Mouse (Mus musculus): ENCODE measurements around the gene Fam151a.

Fam151a gene

GRCm38 (mm10) chr4:106733636-106734035 lies at the start of gene Fam151a:
Gene Fam151a (plus strand): TSS chr4:106733889.
- POLR2A ChIA-PET: interaction anchor here in 1 of 4 experiments (1.0 to 1.5 kb wide), 3 partner anchors 16 to 126 kb away, joined by 3 to 4 read pairs (median 3); no protein-coding TSS in a partner anchor
- CTCF ChIA-PET: interaction anchor here in 2 of 4 experiments (0.6 to 1.4 kb wide), 5 partner anchors 19 to 204 kb away, joined by 3 to 4 read pairs (median 3); no protein-coding TSS in a partner anchor

- ChIA-PET POLR2A (interaction anchor here in 1 of 4 experiments (0.6 kb wide), 1 partner anchor 67 kb away, joined by 3 read pairs; no protein-coding TSS in a partner anchor), CTCF (no interaction called here)
Observed at GRCm38 (mm10) chr4:106688636-106689296, 44.9 kb upstream of the Fam151a start.

GRCm38 (mm10) chr4:106693841-106694430 lies 39.8 kb upstream of the Fam151a start:
- POLR2A ChIA-PET: no interaction called here
- CTCF ChIA-PET: no interaction called here

GRCm38 (mm10) chr4:106699989-106700388 lies 33.7 kb upstream of the Fam151a start:
- ChIA-PET POLR2A (interaction anchor here in 1 of 4 experiments (0.8 to 1.5 kb wide), 2 partner anchors 50 to 70 kb away, joined by 3 to 4 read pairs; no protein-coding TSS in a partner anchor), CTCF (interaction anchor here in 3 of 4 experiments (0.5 to 2.0 kb wide), 18 partner anchors 8 to 1542 kb away, joined by 3 to 8 read pairs (median 4); no protein-coding TSS in a partner anchor)

GRCm38 (mm10) chr4:106700798-106701197 lies 32.9 kb upstream of the Fam151a start:
- ChIA-PET CTCF (interaction anchor here in 3 of 4 experiments (0.6 to 2.0 kb wide), 7 partner anchors 9 to 1288 kb away, joined by 3 to 13 read pairs (median 4); no protein-coding TSS in a partner anchor), POLR2A (interaction anchor here in 2 of 4 experiments (0.6 to 1.5 kb wide), 4 partner anchors 24 to 71 kb away, joined by 3 to 5 read pairs (median 4); no protein-coding TSS in a partner anchor)

- CTCF ChIA-PET: interaction anchor here in 3 of 4 experiments (0.6 to 1.8 kb wide), 7 partner anchors 10 to 232 kb away, joined by 3 to 6 read pairs (median 4); no protein-coding TSS in a partner anchor
- POLR2A ChIA-PET: interaction anchor here (0.5 to 2.6 kb wide), 14 partner anchors 8 to 156 kb away, joined by 3 to 6 read pairs (median 4); partner anchors contain the start of gene Ttc4 (in 2 of the 4)
Observed at GRCm38 (mm10) chr4:106703956-106704355, 29.7 kb upstream of the Fam151a start.

- POLR2A ChIA-PET: interaction anchor here (0.5 to 2.6 kb wide), 14 partner anchors 9 to 155 kb away, joined by 3 to 6 read pairs (median 4); partner anchors contain the start of gene Ttc4 (in 2 of the 4)
- CTCF ChIA-PET: interaction anchor here in 3 of 4 experiments (0.6 to 1.8 kb wide), 8 partner anchors 9 to 232 kb away, joined by 3 to 6 read pairs (median 4); no protein-coding TSS in a partner anchor
Observed at GRCm38 (mm10) chr4:106704416-106704815, 29.3 kb upstream of the Fam151a start.

- ChIA-PET POLR2A (interaction anchor here in 3 of 4 experiments (0.6 to 2.6 kb wide), 12 partner anchors 10 to 98 kb away, joined by 3 to 6 read pairs (median 4); partner anchors contain the start of gene Ttc4 (in 1 of the 3)), CTCF (interaction anchor here in 3 of 4 experiments (0.6 to 1.8 kb wide), 8 partner anchors 8 to 104 kb away, joined by 3 to 8 read pairs (median 4); no protein-coding TSS in a partner anchor)
Observed at GRCm38 (mm10) chr4:106705096-106705665, 28.5 kb upstream of the Fam151a start.

GRCm38 (mm10) chr4:106707957-106708356 lies 25.7 kb upstream of the Fam151a start:
- CTCF ChIA-PET: interaction anchor here (0.6 to 5.6 kb wide), 48 partner anchors 8 to 470 kb away, joined by 3 to 53 read pairs (median 4); partner anchors contain the start of genes Fam151a (in 1 of the 4), Lexm (in 1 of the 4), Tmem59 (in 1 of the 4) and Ttc22 (in 1 of the 4)
- POLR2A ChIA-PET: interaction anchor here in 3 of 4 experiments (0.5 to 2.6 kb wide), 14 partner anchors 11 to 1651 kb away, joined by 3 to 11 read pairs (median 4); no protein-coding TSS in a partner anchor

- POLR2A ChIA-PET: interaction anchor here in 3 of 4 experiments (0.5 to 2.6 kb wide), 15 partner anchors 11 to 1650 kb away, joined by 3 to 11 read pairs (median 4); no protein-coding TSS in a partner anchor
- CTCF ChIA-PET: interaction anchor here (0.6 to 5.6 kb wide), 51 partner anchors 9 to 1505 kb away, joined by 3 to 53 read pairs (median 4); partner anchors contain the start of genes Fam151a (in 1 of the 4), Lexm (in 1 of the 4), Tmem59 (in 1 of the 4) and Ttc22 (in 1 of the 4)
Observed at GRCm38 (mm10) chr4:106708408-106708807, 25.3 kb upstream of the Fam151a start.

GRCm38 (mm10) chr4:106713622-106714021 lies 20.1 kb upstream of the Fam151a start:
- POLR2A ChIA-PET: interaction anchor here in 3 of 4 experiments (0.6 to 1.0 kb wide), 5 partner anchors 23 to 100 kb away, joined by 3 to 4 read pairs (median 4); no protein-coding TSS in a partner anchor
- CTCF ChIA-PET: interaction anchor here in 3 of 4 experiments (0.6 to 2.7 kb wide), 16 partner anchors 9 to 184 kb away, joined by 3 to 13 read pairs (median 3); partner anchors contain the start of genes Fam151a (in 1 of the 3) and Ttc22 (in 1 of the 3)

- POLR2A ChIA-PET: interaction anchor here in 2 of 4 experiments (0.9 to 1.1 kb wide), 2 partner anchors 10 to 114 kb away, joined by 3 read pairs; partner anchors contain the start of gene Mroh7 (in 1 of the 2)
- CTCF ChIA-PET: no interaction called here
Observed at GRCm38 (mm10) chr4:106720631-106721030, 13.1 kb upstream of the Fam151a start.

GRCm38 (mm10) chr4:106730814-106731213 lies 2.9 kb upstream of the Fam151a start, which contains the start of gene Mroh7:
Gene Mroh7 (minus strand): TSS chr4:106730925.
- ChIA-PET POLR2A (interaction anchor here in 3 of 4 experiments (1.1 to 1.4 kb wide), 3 partner anchors 10 to 69 kb away, joined by 3 read pairs; no protein-coding TSS in a partner anchor), CTCF (interaction anchor here in 3 of 4 experiments (0.6 to 1.2 kb wide), 5 partner anchors 19 to 116 kb away, joined by 3 to 6 read pairs (median 5); no protein-coding TSS in a partner anchor)

GRCm38 (mm10) chr4:106736884-106737283 lies 3.2 kb downstream of the Fam151a start:
- POLR2A ChIA-PET: interaction anchor here in 2 of 4 experiments (0.6 to 1.4 kb wide), 4 partner anchors 13 to 203 kb away, joined by 3 to 4 read pairs (median 4); no protein-coding TSS in a partner anchor
- CTCF ChIA-PET: interaction anchor here in 1 of 4 experiments (0.6 kb wide), 2 partner anchors 132 to 137 kb away, joined by 8 to 9 read pairs; no protein-coding TSS in a partner anchor

- POLR2A ChIA-PET: interaction anchor here in 1 of 4 experiments (1.2 to 1.4 kb wide), 2 partner anchors 12 to 81 kb away, joined by 3 to 4 read pairs; no protein-coding TSS in a partner anchor
Observed at GRCm38 (mm10) chr4:106737904-106738303, 4.2 kb downstream of the Fam151a start.

GRCm38 (mm10) chr4:106745862-106746261 lies 12.2 kb downstream of the Fam151a start:
- CTCF ChIA-PET: no interaction called here
- POLR2A ChIA-PET: interaction anchor here in 2 of 4 experiments (0.7 to 1.3 kb wide), 2 partner anchors 9 to 171 kb away, joined by 3 to 5 read pairs; no protein-coding TSS in a partner anchor

More at GRCm38 (mm10) chr4:106737904-106738303, 4.2 kb downstream of the Fam151a start:
- CTCF ChIA-PET: no interaction called here

- POLR2A ChIA-PET: interaction anchor here in 1 of 4 experiments (1.5 kb wide), 1 partner anchor 16 kb away, joined by 3 read pairs; the partner anchor contains the start of gene Mroh7
- CTCF ChIA-PET: no interaction called here
Observed at GRCm38 (mm10) chr4:106747001-106747580, 13.4 kb downstream of the Fam151a start.
